Mouse (Mus musculus): Measurements from ENCODE around the gene Zfp1. TPM values are rescaled to one million over a fixed set of nuclear protein-coding genes. Genes with fewer than 3 reads are reported as not detected.

The Zfp1 gene
- total and polyA plus RNA-seq, 2 experiments: 4.3 to 5.0 TPM

GRCm38 (mm10) chr8:111705222-111705621 is 62.0 kb downstream of the Zfp1 start:
- WGBS: 23% methylated on average over 3 of the region's 3 CpGs
- no peak overlapping the region for H3K27ac ChIP-seq (replicated peaks; ENCODE audit: insufficient read depth, low read depth, low read length)

GRCm38 (mm10) chr8:111705699-111706098 is 62.5 kb downstream of the Zfp1 start:
- DNase-seq (ENCODE audit: extremely low read depth, low read depth, low spot score): no peak
- H3K79me2 ChIP-seq (ENCODE audit: control insufficient read depth, insufficient read depth, low read length): no peaks in the 10 kb centered on the region
- TF ChIP-seq CTCF (IDR thresholded peaks at IDR 0.05; ENCODE audit: low read depth, low read length): no peak
- no peak for TF ChIP-seq POLR2A (IDR thresholded peaks at IDR 0.05; ENCODE audit: extremely low read depth, insufficient read depth, low read length)
- H3K4me1 ChIP-seq (ENCODE audit: control insufficient read depth, insufficient read depth, low read length): peaks cover 19% of the 10 kb centered on the region
- peaks cover 3% of the 10 kb centered on the region; the same call in 1 of the 2 replicates for H3K36me3 ChIP-seq (ENCODE audit: control insufficient read depth, insufficient read depth, low read length)
- H3K9ac ChIP-seq (ENCODE audit: low read depth, low read length): no peak overlapping the region
- no peak overlapping the region for H3K4me3 ChIP-seq (ENCODE audit: insufficient read depth, low read depth, low read length)
- H3K27me3 ChIP-seq (ENCODE audit: control insufficient read depth, insufficient read depth, low read length): no peaks in the 10 kb centered on the region
- WGBS: 67% methylated on average over 5 of the region's 5 CpGs
- H3K27ac ChIP-seq (replicated peaks; ENCODE audit: insufficient read depth, low read depth, low read length): no peak overlapping the region

More at GRCm38 (mm10) chr8:111705222-111705621, 62.0 kb downstream of the Zfp1 start:
- H3K4me1 ChIP-seq (ENCODE audit: control insufficient read depth, insufficient read depth, low read length): peaks cover 17% of the 10 kb centered on the region
- no peak overlapping the region for H3K9ac ChIP-seq (ENCODE audit: low read depth, low read length)
- H3K36me3 ChIP-seq (ENCODE audit: control insufficient read depth, insufficient read depth, low read length): no peaks in the 10 kb centered on the region
- no peaks in the 10 kb centered on the region for H3K27me3 ChIP-seq (ENCODE audit: control insufficient read depth, insufficient read depth, low read length)
- no peaks in the 10 kb centered on the region for H3K79me2 ChIP-seq (ENCODE audit: control insufficient read depth, insufficient read depth, low read length)
- no peak for DNase-seq (ENCODE audit: extremely low read depth, low read depth, low spot score)
- no peak for TF ChIP-seq POLR2A (IDR thresholded peaks at IDR 0.05; ENCODE audit: extremely low read depth, insufficient read depth, low read length)
- no peak for TF ChIP-seq CTCF (IDR thresholded peaks at IDR 0.05; ENCODE audit: low read depth, low read length)
- H3K4me3 ChIP-seq (ENCODE audit: insufficient read depth, low read depth, low read length): no peak overlapping the region

- H3K4me1 ChIP-seq (ENCODE audit: control insufficient read depth, insufficient read depth, low read length): peaks cover 20% of the 10 kb centered on the region
- peak; percentile 98 for DNase-seq (ENCODE audit: extremely low read depth, low read depth, low spot score)
- no peak for TF ChIP-seq CTCF (IDR thresholded peaks at IDR 0.05; ENCODE audit: low read depth, low read length)
- TF ChIP-seq POLR2A (IDR thresholded peaks at IDR 0.05; ENCODE audit: extremely low read depth, insufficient read depth, low read length): no peak
- H3K4me3 ChIP-seq (ENCODE audit: insufficient read depth, low read depth, low read length): no peak overlapping the region
- 12% methylated on average over 6 of the region's 6 CpGs for WGBS
- 0 out of 2 replicates have a peak, but pooled peaks cover 3% of the 10 kb centered on the region for H3K79me2 ChIP-seq (ENCODE audit: control insufficient read depth, insufficient read depth, low read length)
- H3K9ac ChIP-seq (ENCODE audit: low read depth, low read length): peak overlapping the region; percentile 36; the same call in 1 of the 2 replicates
- H3K27me3 ChIP-seq (ENCODE audit: control insufficient read depth, insufficient read depth, low read length): no peaks in the 10 kb centered on the region
- peak overlapping the region; percentile 98 for H3K27ac ChIP-seq (replicated peaks; ENCODE audit: insufficient read depth, low read depth, low read length)
- peaks cover 17% of the 10 kb centered on the region; the same call in 1 of the 2 replicates for H3K36me3 ChIP-seq (ENCODE audit: control insufficient read depth, insufficient read depth, low read length)
Observed at GRCm38 (mm10) chr8:111708265-111708664, 65.1 kb downstream of the Zfp1 start.

GRCm38 (mm10) chr8:111709223-111709622 is 66.0 kb downstream of the Zfp1 start:
- peak; percentile 93 for DNase-seq (ENCODE audit: extremely low read depth, low read depth, low spot score)
- WGBS: 6% methylated on average over 1 of the region's 1 CpGs
- Histone ChIP-seq H3K4me1 (ENCODE audit: control insufficient read depth, insufficient read depth, low read length) (peaks cover 20% of the 10 kb centered on the region), H3K9ac (ENCODE audit: low read depth, low read length) (peak overlapping the region; percentile 36), H3K27ac (replicated peaks; ENCODE audit: insufficient read depth, low read depth, low read length) (peak overlapping the region; percentile 98), H3K4me3 (ENCODE audit: insufficient read depth, low read depth, low read length) (no peak overlapping the region), H3K36me3 (ENCODE audit: control insufficient read depth, insufficient read depth, low read length) (peaks cover 18% of the 10 kb centered on the region; the same call in 1 of the 2 replicates), H3K27me3 (ENCODE audit: control insufficient read depth, insufficient read depth, low read length) (no peaks in the 10 kb centered on the region), H3K79me2 (ENCODE audit: control insufficient read depth, insufficient read depth, low read length) (0 out of 2 replicates have a peak, but pooled peaks cover 3% of the 10 kb centered on the region)
- TF ChIP-seq CTCF (IDR thresholded peaks at IDR 0.05; ENCODE audit: low read depth, low read length) (no peak), POLR2A (IDR thresholded peaks at IDR 0.05; ENCODE audit: extremely low read depth, insufficient read depth, low read length) (no peak)

- H3K9ac ChIP-seq (ENCODE audit: low read depth, low read length): no peak overlapping the region
- peak overlapping the region; percentile 98; the same call in 1 of the 2 replicates for H3K27ac ChIP-seq (replicated peaks; ENCODE audit: insufficient read depth, low read depth, low read length)
- TF ChIP-seq POLR2A (IDR thresholded peaks at IDR 0.05; ENCODE audit: extremely low read depth, insufficient read depth, low read length): no peak
- TF ChIP-seq CTCF (IDR thresholded peaks at IDR 0.05; ENCODE audit: low read depth, low read length): no peak
- DNase-seq (ENCODE audit: extremely low read depth, low read depth, low spot score): no peak
- peaks cover 27% of the 10 kb centered on the region; the same call in 1 of the 2 replicates for H3K36me3 ChIP-seq (ENCODE audit: control insufficient read depth, insufficient read depth, low read length)
- H3K27me3 ChIP-seq (ENCODE audit: control insufficient read depth, insufficient read depth, low read length): no peaks in the 10 kb centered on the region
- WGBS: 75% methylated on average over 20 of the region's 20 CpGs
- 0 out of 2 replicates have a peak, but pooled peaks cover 6% of the 10 kb centered on the region for H3K79me2 ChIP-seq (ENCODE audit: control insufficient read depth, insufficient read depth, low read length)
- peaks cover 20% of the 10 kb centered on the region for H3K4me1 ChIP-seq (ENCODE audit: control insufficient read depth, insufficient read depth, low read length)
- H3K4me3 ChIP-seq (ENCODE audit: insufficient read depth, low read depth, low read length): no peak overlapping the region
Observed at GRCm38 (mm10) chr8:111710777-111711485, 67.7 kb downstream of the Zfp1 start.

GRCm38 (mm10) chr8:111712135-111712534 is 68.9 kb downstream of the Zfp1 start:
- TF ChIP-seq POLR2A (IDR thresholded peaks at IDR 0.05; ENCODE audit: extremely low read depth, insufficient read depth, low read length) (no peak), CTCF (IDR thresholded peaks at IDR 0.05; ENCODE audit: low read depth, low read length) (no peak)
- Histone ChIP-seq H3K4me1 (ENCODE audit: control insufficient read depth, insufficient read depth, low read length) (peaks cover 20% of the 10 kb centered on the region), H3K4me3 (ENCODE audit: insufficient read depth, low read depth, low read length) (no peak overlapping the region), H3K27ac (replicated peaks; ENCODE audit: insufficient read depth, low read depth, low read length) (no peak overlapping the region), H3K36me3 (ENCODE audit: control insufficient read depth, insufficient read depth, low read length) (peaks cover 27% of the 10 kb centered on the region; the same call in 1 of the 2 replicates), H3K27me3 (ENCODE audit: control insufficient read depth, insufficient read depth, low read length) (no peaks in the 10 kb centered on the region), H3K79me2 (ENCODE audit: control insufficient read depth, insufficient read depth, low read length) (peaks cover 17% of the 10 kb centered on the region), H3K9ac (ENCODE audit: low read depth, low read length) (no peak overlapping the region)
- DNase-seq (ENCODE audit: extremely low read depth, low read depth, low spot score): no peak
- WGBS: 78% methylated on average over 9 of the region's 9 CpGs

Data from liver, adult 2 months (tissue).